10 mouse cellular contexts compared by ENCODE assay signal in the genomic region with DNA sequence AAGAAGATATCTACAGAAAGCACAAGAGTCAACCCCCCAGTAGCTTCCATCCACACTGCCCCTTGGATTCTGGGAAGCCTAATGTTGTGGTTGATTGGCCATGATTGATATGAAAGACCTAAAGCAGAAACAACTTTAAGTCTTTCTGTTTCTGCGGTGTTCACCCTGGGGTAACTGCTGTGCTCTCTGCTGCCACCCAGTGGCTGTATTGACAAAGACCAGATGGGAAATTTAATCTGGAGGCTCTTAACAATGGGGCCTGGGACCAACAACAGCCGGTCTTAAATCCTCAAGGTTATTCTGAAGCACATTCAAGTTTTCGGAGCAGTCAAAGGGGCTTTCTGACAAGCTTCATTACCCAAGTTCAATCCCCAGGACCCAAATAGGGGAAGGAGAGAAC. TPM values are rescaled to one million over a fixed set of nuclear protein-coding genes. Genes with fewer than 3 reads are reported as not detected.
A peak's percentile ranks its signal among the peaks of the same experiment; 100 is the strongest.
DNase-seq lines count a peak whose midpoint lies in the region; ATAC-seq and TF ChIP-seq lines count a peak whose summit lies in the region.
"Had no signal": no experiment of that assay in that cellular context is flagged by ENCODE, and none has a peak within 500 bp of the region (broad histone marks: within the 10 kb centered on the region; RNA-seq: fewer than 3 reads in every experiment).

No protein-coding gene starts in this region.

- no peak; the same call in 1 of the 2 replicates for ATAC-seq in kidney, embryonic 15.5 days (replicated peaks; ENCODE audit: low FRiP score)
- peak; percentile 64; the same call in 1 of the 2 replicates for ATAC-seq in frontal cortex, adult (ENCODE audit: low TSS enrichment)
- 0 out of 2 replicates have a peak, but pooled peaks have one; percentile 5 for ATAC-seq in limb, embryonic 13.5 days (ENCODE audit: low FRiP score, low read depth)

- peaks cover 16% of the 10 kb centered on the region for H3K4me1 ChIP-seq in kidney, embryonic 15.5 days
- peaks cover 8% of the 10 kb centered on the region for H3K4me1 ChIP-seq in limb, embryonic 13.5 days
- peaks cover 4% of the 10 kb centered on the region; the same call in 1 of the 2 replicates for H3K4me1 ChIP-seq in thymus, adult 2 months (replicated peaks; ENCODE audit: control insufficient read depth, insufficient read depth, low read length)
- H3K4me1 ChIP-seq: stomach, embryonic 15.5 days had no signal

- no peak for TF ChIP-seq CTCF in thymus, adult 2 months (IDR thresholded peaks at IDR 0.05; ENCODE audit: borderline replicate concordance, control insufficient read depth, extremely low read depth, insufficient read depth, low read length, poor library complexity)

- no peak overlapping the region for H3K4me3 ChIP-seq in kidney, embryonic 15.5 days (replicated peaks)
- H3K4me3 ChIP-seq in limb, embryonic 13.5 days = no peak overlapping the region
- H3K4me3 ChIP-seq in thymus, adult 2 months (ENCODE audit: control insufficient read depth, insufficient read depth, low read length) = no peak overlapping the region
- H3K4me3 ChIP-seq: embryonic facial prominence, embryonic 12.5 days; stomach, embryonic 15.5 days had no signal

- no peak overlapping the region for H3K27ac ChIP-seq in kidney, embryonic 15.5 days
- no peak overlapping the region for H3K27ac ChIP-seq in limb, embryonic 13.5 days
- H3K27ac ChIP-seq in thymus, adult 2 months (ENCODE audit: control insufficient read depth, insufficient read depth, low read length) = no peak overlapping the region
- H3K27ac ChIP-seq: embryonic facial prominence, embryonic 12.5 days; stomach, embryonic 15.5 days had no signal

- H3K9ac ChIP-seq in kidney, embryonic 15.5 days = no peak overlapping the region
- no peak overlapping the region for H3K9ac ChIP-seq in limb, embryonic 13.5 days
- H3K9ac ChIP-seq: embryonic facial prominence, embryonic 12.5 days; stomach, embryonic 15.5 days had no signal

- no peaks in the 10 kb centered on the region for H3K36me3 ChIP-seq in kidney, embryonic 15.5 days
- H3K36me3 ChIP-seq in limb, embryonic 13.5 days = no peaks in the 10 kb centered on the region
- H3K36me3 ChIP-seq in thymus, adult 2 months (ENCODE audit: control insufficient read depth, insufficient read depth, low read length) = no peaks in the 10 kb centered on the region
- H3K36me3 ChIP-seq: embryonic facial prominence, embryonic 12.5 days; stomach, embryonic 15.5 days had no signal

- H3K27me3 ChIP-seq in kidney, embryonic 15.5 days = no peaks in the 10 kb centered on the region
- no peaks in the 10 kb centered on the region for H3K27me3 ChIP-seq in limb, embryonic 13.5 days
- no peaks in the 10 kb centered on the region for H3K27me3 ChIP-seq in thymus, adult 2 months (ENCODE audit: control insufficient read depth, insufficient read depth, low read length)
- H3K27me3 ChIP-seq: embryonic facial prominence, embryonic 12.5 days; stomach, embryonic 15.5 days had no signal

- WGBS in kidney, embryonic 15.5 days = 2% methylated on average over 3 of the region's 3 CpGs
- WGBS in limb, embryonic 13.5 days = 15% methylated on average over 3 of the region's 3 CpGs
- 17% methylated on average over 3 of the region's 3 CpGs for WGBS in thymus, adult 2 months

- no peak overlapping the region for H3K4me2 ChIP-seq in kidney, embryonic 15.5 days
- no peak overlapping the region for H3K4me2 ChIP-seq in limb, embryonic 13.5 days (replicated peaks)
- H3K4me2 ChIP-seq: embryonic facial prominence, embryonic 12.5 days; stomach, embryonic 15.5 days had no signal

- no peaks in the 10 kb centered on the region for H3K9me3 ChIP-seq in kidney, embryonic 15.5 days (replicated peaks)
- H3K9me3 ChIP-seq in limb, embryonic 13.5 days = no peaks in the 10 kb centered on the region
- H3K9me3 ChIP-seq: embryonic facial prominence, embryonic 12.5 days; stomach, embryonic 15.5 days had no signal

- peak; percentile 63 for DNase-seq in kidney, adult 11 months
- DNase-seq in cerebellum, adult 18-20 months = peak; percentile 64 to 76
- peak; percentile 83 for DNase-seq in kidney, adult 18-20 months
- peak; percentile 49 for DNase-seq in ovary, adult 18-20 months (ENCODE audit: low spot score)
- peak; percentile 83 for DNase-seq in thymus, adult 2 months

- no peak for TF ChIP-seq POLR2A in thymus, adult 2 months (IDR thresholded peaks at IDR 0.05; ENCODE audit: control insufficient read depth, extremely low read depth, insufficient read depth, low read length, poor library complexity)

RNA-seq across cellular contexts. Expression of a gene that starts 24.0 kb away (rescaled TPM):
- polyA plus RNA-seq in kidney, embryonic 15.5 days (2015; fragmentation: Nextera tagmentation; extraction: Ambion mirVana) = 14.5 and 17.3 TPM in 2 replicates
- polyA plus RNA-seq in limb, embryonic 13.5 days (2015; fragmentation: Nextera tagmentation; extraction: Ambion mirVana) = 14.1 and 14.8 TPM in 2 replicates
- 4.3 and 9.6 TPM in 2 replicates for polyA plus RNA-seq in thymus, adult 2 months (2012; rRNA removed)
